Mouse (Mus musculus) liver, embryonic 14.5 days (tissue): ENCODE measurements around the gene Ccl22. TPM values are rescaled to one million over a fixed set of nuclear protein-coding genes. Genes with fewer than 3 reads are reported as not detected.
A peak's percentile ranks its signal among the peaks of the same experiment; 100 is the strongest.

Experiments used
- ATAC-seq: fragments of 200-750 bp; cut with Nextera tagmentation; 2 replicates; pipeline ENCODE4 v1.8.0; 2017; ENCODE audit warnings: moderate number of reproducible peaks, mild to moderate bottlenecking, moderate library complexity; ENCODE audit not compliant: insufficient read depth
- DNase-seq, 3 experiments: peaks; one replicate each; pipeline ENCODE4 v3.0.0-alpha.2; 2012 to 2013; ENCODE audit warnings: low read depth in 3 of 3, low spot score in 3 of 3
- H3K27ac ChIP-seq: fragments of 300-500 bp; sonication (generic); 2 replicates; pipeline ENCODE4 v1.5.1; 2014; ENCODE audit warnings: moderate library complexity, mild to moderate bottlenecking, control low read depth, inconsistent platforms
- H3K27me3 ChIP-seq: fragments of 300-500 bp; sonication (generic); 2 replicates; pipeline ENCODE4 v1.6.1; 2014; ENCODE audit warnings: mild to moderate bottlenecking, low read length, moderate library complexity; ENCODE audit not compliant: control insufficient read depth, insufficient read depth
- H3K36me3 ChIP-seq: fragments of 300-500 bp; sonication (generic); replicated peaks from 2 replicates; pipeline ENCODE4 v1.6.1; 2014; ENCODE audit warnings: low read depth; ENCODE audit not compliant: control insufficient read depth, insufficient read depth
- H3K4me1 ChIP-seq, 2 experiments: fragments of 200-500 bp in 1 of 2; fragments of 300-500 bp in 1 of 2; sonication (generic) in 1 of 2; replicated peaks; 2 replicates each; pipeline ENCODE4 v1.6.1; 2012 to 2014; ENCODE audit warnings: antibody characterized with exemption in 1 of 2, inconsistent platforms in 1 of 2, low read length in 1 of 2; ENCODE audit not compliant: control insufficient read depth in 2 of 2, insufficient read depth in 2 of 2
- H3K4me2 ChIP-seq: fragments of 300-500 bp; sonication (generic); 2 replicates; pipeline ENCODE4 v1.6.1; 2014; ENCODE audit warnings: low read depth, mild to moderate bottlenecking, control low read depth, moderate library complexity
- H3K4me3 ChIP-seq, 2 experiments: fragments of 200-500 bp in 1 of 2; fragments of 300-500 bp in 1 of 2; sonication (generic) in 1 of 2; 2 replicates each; pipeline ENCODE4 v1.5.1; 2012 to 2014; ENCODE audit warnings: low read depth in 2 of 2, low read length in 2 of 2, mild to moderate bottlenecking in 2 of 2, control low read depth in 1 of 2, inconsistent platforms in 1 of 2, moderate library complexity in 1 of 2; ENCODE audit not compliant: insufficient read depth in 1 of 2
- H3K9ac ChIP-seq: fragments of 300-500 bp; sonication (generic); replicated peaks from 2 replicates; pipeline ENCODE4 v1.6.1; 2014; ENCODE audit warnings: mild to moderate bottlenecking, control low read depth, moderate library complexity
- H3K9me3 ChIP-seq: fragments of 300-500 bp; sonication (generic); 2 replicates; pipeline ENCODE4 v1.6.1; 2016; ENCODE audit warnings: low read length, mixed read lengths; ENCODE audit not compliant: control insufficient read depth
- CTCF ChIP-seq: IDR thresholded peaks from 2 replicates; pipeline ENCODE4 v1.5.1; 2016; ENCODE audit warnings: antibody characterized with exemption, low read depth, control low read depth
- EP300 ChIP-seq: IDR thresholded peaks from 2 replicates; pipeline ENCODE4 v1.6.1; 2016; ENCODE audit warnings: antibody characterized with exemption, low read depth
- WGBS: fragments of 180-500 bp; shearing (Covaris S2); extraction: QIAGEN DNeasy Blood & Tissue Kit; methylation state at CpG from one replicate; pipeline ENCODE4 v1.1.7; 2014; ENCODE audit not compliant: insufficient replicate concordance; 5-methylcytosine and 5-hydroxymethylcytosine counted together
- polyA plus RNA-seq, 2 experiments: library from polyadenylated mRNA; depleted of rRNA in 1 of 2; stranded (reverse) in 1 of 2; unstranded in 1 of 2; fragments of >200 nt; fragmentation: Nextera tagmentation in 1 of 2; extraction: Ambion mirVana in 1 of 2; gene quantifications; 2 replicates each; pipeline versions ENCODE4 v1.2.1 to v1.2.3; 2012 to 2014

The Ccl22 gene
- polyA plus RNA-seq, 2 experiments = 0.17 to 0.22 TPM

DNA sequence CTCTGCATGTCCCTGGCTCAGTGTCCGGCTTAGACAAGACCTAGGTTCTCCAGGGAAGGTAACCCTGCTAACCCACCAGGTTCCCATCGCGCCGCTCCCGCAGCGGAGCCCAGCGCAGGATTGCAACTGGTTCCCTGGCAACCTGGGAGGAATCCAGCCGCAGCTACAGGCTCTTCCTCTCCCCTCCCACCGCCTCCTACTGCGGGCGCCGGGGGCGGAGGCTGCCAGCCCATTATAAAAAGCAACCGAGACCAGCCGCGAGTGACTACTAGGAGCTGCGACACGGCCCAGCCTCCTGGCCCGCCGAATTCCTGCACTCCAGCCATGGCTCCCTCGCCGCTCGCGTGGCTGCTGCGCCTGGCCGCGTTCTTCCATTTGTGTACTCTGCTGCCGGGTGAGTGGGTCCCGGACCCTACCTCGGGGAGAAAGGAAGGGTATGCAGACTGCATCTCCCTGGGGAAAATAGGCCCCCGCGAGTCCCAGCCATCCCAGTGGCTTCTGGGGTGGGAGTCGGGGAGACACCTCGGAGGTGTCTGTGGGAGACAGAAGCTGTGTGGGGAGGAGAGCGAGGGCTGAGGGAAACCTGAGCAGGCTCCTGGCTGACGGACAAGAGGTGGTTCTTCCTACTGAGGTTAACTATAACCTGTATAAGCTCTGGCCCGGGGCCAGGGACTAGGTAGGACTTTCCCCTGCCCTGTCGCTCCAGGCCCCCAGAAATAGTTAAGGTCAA, 26.7 kb downstream of the Ccl22 start, which contains the start of gene Cx3cl1:
Gene Cx3cl1, plus strand, starts transcription at position 69 of the 730 bp plus-strand sequence.
- Histone ChIP-seq H3K4me1 (peaks cover 3 to 11% of the 10 kb centered on the region in 2 experiments; a peak in 2 of 4 replicates), H3K27me3 (peaks cover 49% of the 10 kb centered on the region), H3K9me3 (no peaks in the 10 kb centered on the region), H3K4me3 (peak within 1 kb of the TSS; percentile 1 to 35; a peak in 2 of 4 replicates), H3K4me2 (peak within 1 kb of the TSS; percentile 54), H3K27ac (no peak within 1 kb of the TSS), H3K9ac (no peak within 1 kb of the TSS), H3K36me3 (no peaks in the 10 kb centered on the region)
- 2% methylated on average over 38 of the region's 38 CpGs for WGBS
- TF ChIP-seq EP300 (no peak), CTCF (no peak)
- no peak for ATAC-seq
- DNase-seq = no peak

DNA sequence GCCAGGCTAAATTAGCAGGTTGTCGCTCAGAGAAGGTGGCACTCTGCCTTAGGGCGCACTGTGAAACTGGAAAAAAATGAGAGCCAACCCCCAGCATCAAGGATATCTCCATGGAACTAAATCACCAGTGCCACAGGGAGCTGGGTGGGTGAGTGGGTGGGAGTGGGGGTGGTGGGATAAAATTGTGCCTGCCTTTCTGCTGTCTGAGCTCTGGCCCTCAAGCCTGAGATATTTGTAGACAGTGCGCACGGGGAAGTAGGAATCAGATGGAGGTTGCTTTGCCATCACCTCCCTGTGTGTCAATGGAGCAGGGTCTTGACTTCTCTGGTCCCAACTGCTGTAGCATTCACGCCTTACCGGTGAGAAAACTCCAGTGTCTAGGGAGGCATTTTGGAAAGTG, 27.7 kb downstream of the Ccl22 start:
- H3K4me3 ChIP-seq = no peak overlapping the region
- no peak overlapping the region for H3K9ac ChIP-seq
- WGBS = 56% methylated on average over 6 of the region's 6 CpGs
- peaks cover 3 to 11% of the 10 kb centered on the region in 2 experiments; a peak in 2 of 4 replicates for H3K4me1 ChIP-seq
- no peaks in the 10 kb centered on the region for H3K36me3 ChIP-seq
- ATAC-seq (no peak), DNase-seq (no peak)
- no peak for TF ChIP-seq CTCF
- TF ChIP-seq EP300 = no peak
- H3K4me2 ChIP-seq = no peak overlapping the region
- no peaks in the 10 kb centered on the region for H3K9me3 ChIP-seq
- peaks cover 49% of the 10 kb centered on the region for H3K27me3 ChIP-seq
- H3K27ac ChIP-seq = no peak overlapping the region

DNA sequence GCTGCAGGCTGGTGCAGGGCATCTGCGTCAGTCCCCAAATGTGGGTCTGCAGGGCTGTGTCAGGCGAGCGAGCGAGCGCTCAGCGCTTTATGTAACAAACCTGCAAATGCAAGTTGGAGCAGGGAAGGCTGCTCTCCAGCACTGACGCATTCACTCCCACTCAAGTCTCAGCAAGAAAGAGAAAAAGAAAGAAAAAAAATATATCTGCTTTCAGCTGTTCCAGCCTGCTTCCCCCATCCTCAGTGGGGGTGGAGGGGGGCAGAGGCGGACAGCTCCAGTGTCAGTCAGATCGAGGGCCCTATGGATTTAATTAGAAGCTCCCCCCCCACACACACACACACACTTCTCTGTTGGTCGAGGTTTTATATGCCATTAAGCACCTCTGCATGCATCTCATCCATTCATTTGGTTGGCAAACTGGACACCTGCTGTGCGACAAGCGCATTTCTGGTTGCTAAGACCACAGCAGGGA, 28.3 kb downstream of the Ccl22 start:
- DNase-seq (no peak), ATAC-seq (no peak)
- peaks cover 49% of the 10 kb centered on the region for H3K27me3 ChIP-seq
- no peaks in the 10 kb centered on the region for H3K36me3 ChIP-seq
- peaks cover 3 to 12% of the 10 kb centered on the region in 2 experiments; a peak in 2 of 4 replicates for H3K4me1 ChIP-seq
- WGBS = 67% methylated on average over 12 of the region's 12 CpGs
- no peak overlapping the region for H3K27ac ChIP-seq
- H3K9me3 ChIP-seq = no peaks in the 10 kb centered on the region
- no peak overlapping the region for H3K4me3 ChIP-seq
- H3K4me2 ChIP-seq = no peak overlapping the region
- no peak for TF ChIP-seq EP300
- no peak for TF ChIP-seq CTCF
- H3K9ac ChIP-seq = no peak overlapping the region

DNA sequence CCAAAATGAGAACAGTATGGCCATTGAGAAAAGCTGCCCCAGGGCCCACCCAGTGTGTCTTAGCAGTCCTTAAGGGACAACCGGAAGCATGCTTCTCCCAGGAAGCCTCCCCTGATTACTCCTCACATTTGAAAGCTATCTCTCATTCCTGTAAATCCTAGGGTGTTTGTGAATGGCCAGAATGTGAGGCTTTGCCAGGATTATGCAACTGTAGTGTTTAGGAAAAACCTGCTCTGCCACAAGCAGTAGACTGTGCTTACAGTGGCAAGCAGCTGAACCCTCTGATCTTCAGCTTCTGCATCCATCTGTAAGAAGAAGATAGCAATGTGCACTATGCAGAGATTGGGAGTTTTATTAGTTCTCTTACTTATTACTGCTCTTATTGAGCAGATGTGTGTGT, 29.2 kb downstream of the Ccl22 start:
- 59% methylated on average over 1 of the region's 1 CpGs for WGBS
- ATAC-seq = no peak
- no peak for DNase-seq
- TF ChIP-seq EP300 = no peak
- no peak for TF ChIP-seq CTCF
- H3K9ac ChIP-seq = no peak overlapping the region
- no peak overlapping the region for H3K27ac ChIP-seq
- peaks cover 3 to 17% of the 10 kb centered on the region in 2 experiments; a peak in 2 of 4 replicates for H3K4me1 ChIP-seq
- H3K36me3 ChIP-seq = no peaks in the 10 kb centered on the region
- H3K4me2 ChIP-seq = no peak overlapping the region
- H3K4me3 ChIP-seq = no peak overlapping the region
- no peaks in the 10 kb centered on the region for H3K9me3 ChIP-seq
- peaks cover 48% of the 10 kb centered on the region for H3K27me3 ChIP-seq

DNA sequence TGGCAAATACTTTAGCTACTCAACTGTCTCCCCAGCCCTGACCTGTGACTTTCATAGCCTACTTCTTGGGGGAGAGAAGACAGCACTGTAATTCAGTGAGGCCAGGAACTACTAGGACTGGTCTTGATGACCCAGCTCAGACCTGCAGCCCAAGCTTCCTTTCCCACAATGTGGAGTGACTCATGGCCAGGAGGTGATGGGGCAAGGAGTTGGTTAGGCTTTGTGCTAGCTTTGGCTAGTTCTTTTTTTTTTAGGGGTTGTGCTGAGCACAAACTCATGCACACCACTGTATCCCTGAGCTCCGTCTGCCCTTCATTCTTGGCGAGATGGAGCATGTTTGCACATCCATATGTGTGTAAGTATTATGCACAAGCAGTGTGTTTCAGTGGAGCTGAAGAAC, 31.0 kb downstream of the Ccl22 start:
- no peak for ATAC-seq
- 42% methylated on average over 2 of the region's 2 CpGs for WGBS

More for the DNA sequence above, 31.0 kb downstream of the Ccl22 start:
- H3K9ac ChIP-seq = no peak overlapping the region
- DNase-seq = no peak
- no peak overlapping the region for H3K4me3 ChIP-seq
- no peak for TF ChIP-seq EP300
- TF ChIP-seq CTCF = no peak
- H3K27ac ChIP-seq = no peak overlapping the region
- peaks cover 12 to 15% of the 10 kb centered on the region in 2 experiments for H3K4me1 ChIP-seq
- H3K4me2 ChIP-seq = no peak overlapping the region
- H3K9me3 ChIP-seq = no peaks in the 10 kb centered on the region
- H3K36me3 ChIP-seq = no peaks in the 10 kb centered on the region
- H3K27me3 ChIP-seq = peaks cover 30% of the 10 kb centered on the region
